Mouse (Mus musculus): ENCODE measurements around the gene Fubp3. TPM values are rescaled to one million over a fixed set of nuclear protein-coding genes. Genes with fewer than 3 reads are reported as not detected.

Fubp3 gene
- polyA plus RNA-seq, 1 experiment, result 11.5 TPM

DNA sequence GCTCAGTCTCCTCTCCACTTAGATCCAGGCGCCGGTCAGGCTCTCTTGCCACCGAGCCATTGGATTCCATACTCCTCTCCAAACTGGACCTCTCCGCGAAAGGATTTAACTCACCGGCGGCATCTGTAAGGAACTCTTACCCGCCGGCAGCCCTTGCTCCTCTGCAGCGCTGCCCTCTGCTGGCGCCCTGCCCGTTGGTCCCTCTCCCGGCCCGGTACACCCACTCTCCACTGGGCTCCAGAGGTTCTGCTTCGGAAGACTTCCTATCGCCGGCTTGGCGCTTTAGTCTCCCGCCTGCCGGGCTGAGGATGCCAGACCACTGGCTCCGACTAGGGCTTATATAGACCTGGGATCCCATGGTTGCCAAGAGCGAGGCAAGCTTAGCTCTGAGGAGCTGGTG, 65.4 kb downstream of the Fubp3 start:
- TF ChIP-seq CTCF (IDR thresholded peaks at IDR 0.05; ENCODE audit: control insufficient read depth, insufficient read depth, insufficient replicate concordance, low read depth, low read length) (no peak), POLR2A (IDR thresholded peaks at IDR 0.05; ENCODE audit: control insufficient read depth, low read depth, low read length) (no peak)
- Histone ChIP-seq H3K27me3 (ENCODE audit: control insufficient read depth, insufficient read depth, low read length) (peaks cover 12% of the 10 kb centered on the region), H3K36me3 (ENCODE audit: control insufficient read depth, insufficient read depth, low read length) (no peaks in the 10 kb centered on the region), H3K4me3 (ENCODE audit: control insufficient read depth, low read depth, low read length) (no peak overlapping the region), H3K4me1 (ENCODE audit: control insufficient read depth, insufficient read depth, low read length) (peaks cover 18% of the 10 kb centered on the region), H3K27ac (ENCODE audit: control insufficient read depth, insufficient read depth, low read depth, low read length) (no peak overlapping the region)

DNA sequence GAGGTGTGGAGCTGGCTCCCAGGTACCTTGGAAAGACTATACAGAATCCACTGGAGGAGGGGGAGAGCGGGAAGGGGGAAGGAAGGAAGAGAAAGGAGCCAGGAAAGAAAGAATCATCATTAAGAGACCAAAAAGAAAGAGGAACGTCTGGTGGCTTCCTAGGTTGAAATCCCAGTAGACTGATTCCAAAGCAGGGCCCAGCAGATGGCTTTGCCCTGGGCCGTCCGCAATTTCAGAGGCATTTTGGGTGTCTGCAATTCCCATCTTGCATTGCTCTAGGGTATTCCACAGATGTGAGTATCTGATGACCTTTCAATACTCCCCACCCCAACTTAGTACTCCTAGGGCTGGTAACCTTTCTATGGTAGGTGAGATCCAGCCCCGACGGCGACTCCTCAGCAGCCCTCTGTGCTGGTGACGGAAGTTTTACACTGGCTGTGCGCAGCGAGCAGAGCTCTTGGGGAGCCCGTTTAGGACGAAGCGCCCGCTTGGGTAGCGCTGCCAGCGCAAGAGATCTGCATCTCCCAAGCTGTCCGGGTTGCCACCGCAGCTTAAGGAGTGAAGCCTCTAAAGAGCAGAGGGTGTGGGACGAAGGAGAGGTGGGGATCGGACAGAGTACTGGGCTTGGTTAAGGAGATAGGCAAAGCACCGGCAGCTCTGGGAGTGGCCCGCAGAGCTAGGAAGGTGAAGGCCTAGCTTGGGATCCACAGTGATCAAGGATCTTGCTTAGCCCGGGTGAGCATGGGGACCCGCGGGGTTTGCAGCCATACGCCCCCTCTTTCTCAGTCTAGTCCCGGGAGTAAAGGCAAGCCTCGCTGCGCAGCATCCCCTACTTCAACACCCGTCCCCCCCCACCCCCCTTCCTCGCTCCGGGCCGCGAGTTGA, 66.4 kb downstream of the Fubp3 start:
- Histone ChIP-seq H3K27me3 (ENCODE audit: control insufficient read depth, insufficient read depth, low read length) (peaks cover 12% of the 10 kb centered on the region), H3K4me3 (ENCODE audit: control insufficient read depth, low read depth, low read length) (no peak overlapping the region), H3K4me1 (ENCODE audit: control insufficient read depth, insufficient read depth, low read length) (peaks cover 18% of the 10 kb centered on the region), H3K36me3 (ENCODE audit: control insufficient read depth, insufficient read depth, low read length) (no peaks in the 10 kb centered on the region), H3K27ac (ENCODE audit: control insufficient read depth, insufficient read depth, low read depth, low read length) (no peak overlapping the region)
- TF ChIP-seq POLR2A (IDR thresholded peaks at IDR 0.05; ENCODE audit: control insufficient read depth, low read depth, low read length) (no peak), CTCF (IDR thresholded peaks at IDR 0.05; ENCODE audit: control insufficient read depth, insufficient read depth, insufficient replicate concordance, low read depth, low read length) (no peak)

DNA sequence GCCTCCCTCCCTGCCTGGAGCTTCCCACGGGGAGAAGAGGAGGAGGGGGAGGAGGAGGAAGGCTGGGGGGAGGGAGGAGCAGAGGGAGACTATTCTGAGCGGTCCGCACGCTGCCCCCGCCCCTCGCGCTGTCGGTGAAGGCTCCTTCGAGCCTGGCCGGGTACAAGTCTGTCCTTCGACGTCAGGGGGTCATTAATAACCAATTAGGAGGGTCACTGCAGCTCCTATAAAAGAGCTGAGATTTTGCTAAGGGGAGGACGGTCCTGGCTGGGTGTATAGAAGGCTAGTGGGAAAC, 67.0 kb downstream of the Fubp3 start:
- peaks cover 12% of the 10 kb centered on the region for H3K27me3 ChIP-seq (ENCODE audit: control insufficient read depth, insufficient read depth, low read length)
- H3K27ac ChIP-seq (ENCODE audit: control insufficient read depth, insufficient read depth, low read depth, low read length), result no peak overlapping the region
- no peak overlapping the region for H3K4me3 ChIP-seq (ENCODE audit: control insufficient read depth, low read depth, low read length)
- H3K36me3 ChIP-seq (ENCODE audit: control insufficient read depth, insufficient read depth, low read length), result no peaks in the 10 kb centered on the region
- H3K4me1 ChIP-seq (ENCODE audit: control insufficient read depth, insufficient read depth, low read length), result peaks cover 18% of the 10 kb centered on the region
- TF ChIP-seq POLR2A (IDR thresholded peaks at IDR 0.05; ENCODE audit: control insufficient read depth, low read depth, low read length), result no peak
- no peak for TF ChIP-seq CTCF (IDR thresholded peaks at IDR 0.05; ENCODE audit: control insufficient read depth, insufficient read depth, insufficient replicate concordance, low read depth, low read length)

DNA sequence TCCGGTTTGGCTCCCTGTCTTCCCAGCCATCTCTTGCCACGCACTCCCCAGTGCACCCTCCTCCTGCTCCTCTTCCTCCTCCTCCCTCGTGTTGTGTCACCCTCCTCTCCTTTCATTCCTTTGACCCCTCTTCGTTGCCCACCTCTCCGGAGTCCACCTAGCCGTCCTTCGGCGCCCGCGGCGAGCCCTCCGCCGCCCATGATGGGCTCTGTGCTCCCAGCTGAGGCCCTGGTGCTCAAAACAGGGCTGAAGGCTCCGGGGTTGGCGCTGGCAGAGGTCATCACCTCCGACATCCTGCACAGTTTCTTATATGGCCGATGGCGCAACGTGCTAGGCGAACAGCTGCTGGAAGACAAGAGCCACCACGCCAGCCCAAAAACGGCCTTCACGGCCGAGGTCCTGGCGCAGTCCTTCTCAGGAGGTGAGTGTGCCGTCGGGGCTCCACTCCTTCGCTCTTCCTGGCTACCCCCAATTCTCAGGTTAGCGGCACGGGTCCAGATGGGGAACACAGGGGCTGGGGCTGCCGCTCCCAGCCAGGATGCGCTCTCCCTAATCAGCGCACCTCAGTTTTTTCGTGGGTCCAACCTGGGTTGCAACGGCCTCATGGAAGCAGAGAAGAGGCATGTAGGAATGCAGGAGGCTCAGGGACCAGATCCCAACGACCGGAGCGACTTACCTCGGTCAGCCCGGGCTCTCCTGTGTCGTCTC, 67.6 kb downstream of the Fubp3 start, which contains the start of gene Prdm12:
Gene Prdm12 (plus strand): TSS at position 137 of the 708 bp plus-strand sequence.
- H3K27me3 ChIP-seq (ENCODE audit: control insufficient read depth, insufficient read depth, low read length), result peaks cover 12% of the 10 kb centered on the region

DNA sequence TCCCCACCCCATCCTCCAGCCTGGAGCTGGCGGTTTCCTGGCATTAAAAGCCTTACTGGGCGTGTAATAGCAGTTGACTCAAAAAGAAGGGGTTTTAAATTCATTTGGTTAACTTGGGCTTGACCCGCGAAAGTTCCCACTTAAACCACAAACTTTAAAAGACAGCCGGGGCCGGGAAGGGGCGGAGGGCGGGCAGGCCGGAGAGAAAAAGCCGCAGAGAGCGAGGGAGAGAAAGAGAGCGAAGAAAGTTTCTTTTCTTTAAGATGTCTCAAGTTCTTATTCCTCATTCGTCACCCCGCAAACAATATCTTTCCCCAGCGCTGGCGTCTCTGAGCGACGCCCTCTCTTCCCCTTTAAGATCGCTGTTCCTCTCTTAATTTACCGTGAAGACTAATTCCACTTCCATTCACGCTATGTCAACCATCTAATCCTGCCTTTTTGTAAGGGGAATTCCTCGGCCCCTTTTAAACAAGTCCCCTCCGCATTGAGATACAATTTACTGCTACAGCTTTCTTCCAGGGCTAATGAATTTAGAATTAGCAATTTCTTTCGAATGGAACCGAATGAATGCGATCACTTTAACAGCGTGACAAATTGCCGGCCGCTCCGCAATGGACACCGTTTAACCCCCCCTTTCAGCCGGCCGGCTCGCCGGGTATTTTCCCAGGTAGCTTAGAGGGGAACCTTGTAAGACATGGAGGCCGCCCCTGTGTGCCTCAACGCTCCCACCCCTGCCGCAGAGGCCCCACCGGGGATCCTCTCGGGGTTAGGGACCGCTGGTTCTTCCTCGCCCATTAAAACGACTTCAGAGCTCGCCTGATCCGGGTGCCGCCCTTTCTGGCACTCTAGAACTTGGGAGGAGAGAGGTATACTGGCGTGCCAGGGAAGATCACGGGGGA, 68.4 kb downstream of the Fubp3 start:
- H3K27ac ChIP-seq (ENCODE audit: control insufficient read depth, insufficient read depth, low read depth, low read length), result no peak overlapping the region
- peaks cover 18% of the 10 kb centered on the region for H3K4me1 ChIP-seq (ENCODE audit: control insufficient read depth, insufficient read depth, low read length)
- TF ChIP-seq POLR2A (IDR thresholded peaks at IDR 0.05; ENCODE audit: control insufficient read depth, low read depth, low read length) (no peak), CTCF (IDR thresholded peaks at IDR 0.05; ENCODE audit: control insufficient read depth, insufficient read depth, insufficient replicate concordance, low read depth, low read length) (no peak)
- H3K27me3 ChIP-seq (ENCODE audit: control insufficient read depth, insufficient read depth, low read length), result peaks cover 12% of the 10 kb centered on the region
- H3K36me3 ChIP-seq (ENCODE audit: control insufficient read depth, insufficient read depth, low read length), result no peaks in the 10 kb centered on the region
- H3K4me3 ChIP-seq (ENCODE audit: control insufficient read depth, low read depth, low read length), result no peak overlapping the region; the same call in 1 of the 2 replicates

More for the DNA sequence above, 67.6 kb downstream of the Fubp3 start, which contains the start of gene Prdm12:
- H3K36me3 ChIP-seq (ENCODE audit: control insufficient read depth, insufficient read depth, low read length), result no peaks in the 10 kb centered on the region
- H3K4me3 ChIP-seq (ENCODE audit: control insufficient read depth, low read depth, low read length), result no peak within 1 kb of the TSS
- TF ChIP-seq CTCF (IDR thresholded peaks at IDR 0.05; ENCODE audit: control insufficient read depth, insufficient read depth, insufficient replicate concordance, low read depth, low read length) (no peak), POLR2A (IDR thresholded peaks at IDR 0.05; ENCODE audit: control insufficient read depth, low read depth, low read length) (no peak)
- peaks cover 18% of the 10 kb centered on the region for H3K4me1 ChIP-seq (ENCODE audit: control insufficient read depth, insufficient read depth, low read length)
- H3K27ac ChIP-seq (ENCODE audit: control insufficient read depth, insufficient read depth, low read depth, low read length), result no peak within 1 kb of the TSS

DNA sequence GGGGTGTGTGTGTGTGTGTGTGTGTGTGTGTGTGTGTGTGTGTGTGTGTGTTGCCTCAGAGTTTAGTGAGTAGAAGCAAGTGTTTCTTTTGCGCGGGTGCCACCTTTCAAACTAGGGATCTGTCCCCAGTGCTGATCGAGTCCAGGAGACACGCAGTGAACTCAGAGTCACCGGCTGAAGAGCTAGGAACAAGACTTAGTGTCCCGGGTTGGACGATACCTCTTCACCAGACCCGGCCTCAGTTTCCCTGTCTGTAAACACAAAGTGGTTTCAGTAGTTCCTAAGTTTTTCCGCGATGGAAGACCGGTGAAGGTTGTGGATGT, 69.0 kb downstream of the Fubp3 start:
- H3K36me3 ChIP-seq (ENCODE audit: control insufficient read depth, insufficient read depth, low read length), result no peaks in the 10 kb centered on the region
- H3K27ac ChIP-seq (ENCODE audit: control insufficient read depth, insufficient read depth, low read depth, low read length), result no peak overlapping the region
- H3K4me1 ChIP-seq (ENCODE audit: control insufficient read depth, insufficient read depth, low read length), result peaks cover 12% of the 10 kb centered on the region
- no peak overlapping the region for H3K4me3 ChIP-seq (ENCODE audit: control insufficient read depth, low read depth, low read length)
- peaks cover 10% of the 10 kb centered on the region for H3K27me3 ChIP-seq (ENCODE audit: control insufficient read depth, insufficient read depth, low read length)
- no peak for TF ChIP-seq POLR2A (IDR thresholded peaks at IDR 0.05; ENCODE audit: control insufficient read depth, low read depth, low read length)
- no peak for TF ChIP-seq CTCF (IDR thresholded peaks at IDR 0.05; ENCODE audit: control insufficient read depth, insufficient read depth, insufficient replicate concordance, low read depth, low read length)

All from testis, adult 2 months (tissue).